Mouse (Mus musculus): Measurements from ENCODE around the gene Cox6a1.
A peak's percentile ranks its signal among the peaks of the same experiment; 100 is the strongest.

The Cox6a1 gene

GRCm38 (mm10) chr5:115300792-115301614 is 47.8 kb downstream of the Cox6a1 start, which contains the start of gene Dynll1:
Gene Dynll1, minus strand, starts transcription at chr5:115300999.
- peak; percentile 99 for DNase-seq (ENCODE audit: low spot score in 2 of 2)

- DNase-seq (ENCODE audit: low spot score in 2 of 2): peak; percentile 46 to 49
These were observed 48.6 kb downstream of the Cox6a1 start for GRCm38 (mm10) chr5:115300035-115300744.

- no peak for DNase-seq (ENCODE audit: low spot score in 2 of 2)
These were observed 52.4 kb downstream of the Cox6a1 start for GRCm38 (mm10) chr5:115296347-115296746.
